Mouse (Mus musculus) midbrain, embryonic 10.5 days (tissue): ENCODE results near the gene Srgap1. TPM values are rescaled to one million over a fixed set of nuclear protein-coding genes. Genes with fewer than 3 reads are reported as not detected.

Source experiments
- DNase-seq: peaks from one replicate; pipeline ENCODE4 v3.0.0-alpha.2; 2017; ENCODE audit warnings: low spot score
- H3K27ac ChIP-seq: fragments of 300-500 bp; sonication (generic); replicated peaks from 2 replicates; pipeline ENCODE4 v1.5.1; 2016; ENCODE audit warnings: mild to moderate bottlenecking
- H3K27me3 ChIP-seq: fragments of 300-500 bp; sonication (generic); 2 replicates; pipeline ENCODE4 v1.6.1; 2016; ENCODE audit warnings: low read depth, mild to moderate bottlenecking; ENCODE audit not compliant: poor library complexity, severe bottlenecking
- H3K36me3 ChIP-seq: fragments of 300-500 bp; sonication (generic); 2 replicates; pipeline ENCODE4 v1.6.1; 2016; ENCODE audit warnings: mild to moderate bottlenecking, moderate library complexity
- H3K4me1 ChIP-seq: fragments of 300-500 bp; sonication (generic); 2 replicates; pipeline ENCODE4 v1.6.1; 2016
- H3K4me3 ChIP-seq: fragments of 300-500 bp; sonication (generic); 2 replicates; pipeline ENCODE4 v1.5.1; 2016; ENCODE audit warnings: mild to moderate bottlenecking, moderate library complexity
- H3K9me3 ChIP-seq: fragments of 300-500 bp; sonication (generic); replicated peaks from 2 replicates; pipeline ENCODE4 v1.6.1; 2016; ENCODE audit warnings: mild to moderate bottlenecking
- WGBS: fragments of 180-500 bp; shearing (Covaris S2); methylation state at CpG from one replicate; pipeline ENCODE4 v1.1.7; 2016; 5-methylcytosine and 5-hydroxymethylcytosine counted together
- polyA plus RNA-seq: library from polyadenylated mRNA; unstranded; fragments of >200 nt; fragmentation: Nextera tagmentation; extraction: Ambion mirVana; gene quantifications from 2 replicates; pipeline ENCODE4 v1.2.1, GENCODE M21; 2016

Gene Srgap1
- polyA plus RNA-seq, 1 experiment from 2014 or later = 11.5 TPM

GRCm38 (mm10) chr10:121984887-121985286, 62.2 kb downstream of the Srgap1 start:
- 0 out of 2 replicates have a peak, but pooled peaks cover 3% of the 10 kb centered on the region for H3K36me3 ChIP-seq
- 97% methylated on average over 10 of the region's 10 CpGs for WGBS
- H3K27ac ChIP-seq = no peak overlapping the region
- H3K27me3 ChIP-seq = no peaks in the 10 kb centered on the region
- peaks cover 9% of the 10 kb centered on the region for H3K4me1 ChIP-seq
- DNase-seq = no peak
- no peak overlapping the region for H3K4me3 ChIP-seq
- 0 out of 2 replicates have a peak, but pooled peaks cover 3% of the 10 kb centered on the region for H3K9me3 ChIP-seq

GRCm38 (mm10) chr10:121983993-121984610, 63.0 kb downstream of the Srgap1 start:
- no peaks in the 10 kb centered on the region for H3K27me3 ChIP-seq
- 0 out of 2 replicates have a peak, but pooled peaks cover 3% of the 10 kb centered on the region for H3K36me3 ChIP-seq
- no peak overlapping the region for H3K4me3 ChIP-seq
- H3K27ac ChIP-seq = no peak overlapping the region
- 0 out of 2 replicates have a peak, but pooled peaks cover 3% of the 10 kb centered on the region for H3K9me3 ChIP-seq
- WGBS = 80% methylated on average over 10 of the region's 10 CpGs
- peaks cover 9% of the 10 kb centered on the region for H3K4me1 ChIP-seq
- no peak for DNase-seq

GRCm38 (mm10) chr10:121975330-121975729, 71.8 kb downstream of the Srgap1 start:
- Histone ChIP-seq H3K27ac (no peak overlapping the region), H3K4me3 (no peak overlapping the region), H3K9me3 (no peaks in the 10 kb centered on the region), H3K36me3 (no peaks in the 10 kb centered on the region), H3K27me3 (no peaks in the 10 kb centered on the region), H3K4me1 (peaks cover 34% of the 10 kb centered on the region)
- DNase-seq = no peak
- 87% methylated on average over 6 of the region's 6 CpGs for WGBS

- H3K27ac ChIP-seq = no peak overlapping the region
Measured at GRCm38 (mm10) chr10:121974591-121974990, 72.5 kb downstream of the Srgap1 start.

GRCm38 (mm10) chr10:121973281-121973680, 73.8 kb downstream of the Srgap1 start:
- no peak for DNase-seq
- no peaks in the 10 kb centered on the region for H3K36me3 ChIP-seq
- no peaks in the 10 kb centered on the region for H3K9me3 ChIP-seq
- H3K4me3 ChIP-seq = no peak overlapping the region
- H3K27ac ChIP-seq = no peak overlapping the region
- H3K27me3 ChIP-seq = no peaks in the 10 kb centered on the region
- peaks cover 45% of the 10 kb centered on the region for H3K4me1 ChIP-seq
- 96% methylated on average over 7 of the region's 7 CpGs for WGBS

More at GRCm38 (mm10) chr10:121974591-121974990, 72.5 kb downstream of the Srgap1 start:
- 86% methylated on average over 4 of the region's 4 CpGs for WGBS
- Histone ChIP-seq H3K4me1 (peaks cover 36% of the 10 kb centered on the region), H3K27me3 (no peaks in the 10 kb centered on the region), H3K36me3 (no peaks in the 10 kb centered on the region), H3K4me3 (no peak overlapping the region), H3K9me3 (no peaks in the 10 kb centered on the region)
- DNase-seq = no peak

- Histone ChIP-seq H3K27ac (0 out of 2 replicates have a peak overlapping the region, but pooled peaks have one; percentile 20), H3K9me3 (no peaks in the 10 kb centered on the region), H3K27me3 (no peaks in the 10 kb centered on the region), H3K4me3 (no peak overlapping the region), H3K4me1 (peaks cover 51% of the 10 kb centered on the region), H3K36me3 (no peaks in the 10 kb centered on the region)
- WGBS = 85% methylated on average over 10 of the region's 10 CpGs
- DNase-seq = no peak
Measured at GRCm38 (mm10) chr10:121972249-121972892, 74.7 kb downstream of the Srgap1 start.

GRCm38 (mm10) chr10:121971658-121972057, 75.5 kb downstream of the Srgap1 start:
- H3K36me3 ChIP-seq = no peaks in the 10 kb centered on the region
- H3K4me1 ChIP-seq = peaks cover 51% of the 10 kb centered on the region
- H3K9me3 ChIP-seq = no peaks in the 10 kb centered on the region
- H3K27ac ChIP-seq = no peak overlapping the region; the same call in 1 of the 2 replicates
- 70% methylated on average over 8 of the region's 8 CpGs for WGBS
- H3K27me3 ChIP-seq = no peaks in the 10 kb centered on the region
- no peak overlapping the region for H3K4me3 ChIP-seq
- DNase-seq = no peak

GRCm38 (mm10) chr10:121970912-121971311, 76.2 kb downstream of the Srgap1 start:
- Histone ChIP-seq H3K9me3 (no peaks in the 10 kb centered on the region), H3K27ac (no peak overlapping the region), H3K4me1 (peaks cover 51% of the 10 kb centered on the region), H3K4me3 (no peak overlapping the region), H3K36me3 (no peaks in the 10 kb centered on the region), H3K27me3 (no peaks in the 10 kb centered on the region)
- WGBS = 76% methylated on average over 6 of the region's 6 CpGs
- DNase-seq = no peak

GRCm38 (mm10) chr10:121964114-121964513, 83.0 kb downstream of the Srgap1 start:
- peaks cover 14% of the 10 kb centered on the region for H3K4me1 ChIP-seq
- no peak for DNase-seq
- no peak overlapping the region for H3K4me3 ChIP-seq
- no peaks in the 10 kb centered on the region for H3K9me3 ChIP-seq
- H3K27me3 ChIP-seq = no peaks in the 10 kb centered on the region
- 90% methylated on average over 10 of the region's 10 CpGs for WGBS
- H3K27ac ChIP-seq = no peak overlapping the region
- H3K36me3 ChIP-seq = no peaks in the 10 kb centered on the region

GRCm38 (mm10) chr10:121962053-121962452, 85.1 kb downstream of the Srgap1 start:
- H3K4me3 ChIP-seq = no peak overlapping the region
- 85% methylated on average over 4 of the region's 4 CpGs for WGBS
- H3K27ac ChIP-seq = no peak overlapping the region
- H3K9me3 ChIP-seq = no peaks in the 10 kb centered on the region
- H3K27me3 ChIP-seq = no peaks in the 10 kb centered on the region
- DNase-seq = no peak
- peaks cover 4% of the 10 kb centered on the region; the same call in 1 of the 2 replicates for H3K4me1 ChIP-seq
- H3K36me3 ChIP-seq = no peaks in the 10 kb centered on the region

GRCm38 (mm10) chr10:121961121-121961893, 85.8 kb downstream of the Srgap1 start:
- H3K27ac ChIP-seq = no peak overlapping the region
- H3K4me3 ChIP-seq = no peak overlapping the region
- no peaks in the 10 kb centered on the region for H3K27me3 ChIP-seq
- H3K4me1 ChIP-seq = peaks cover 11% of the 10 kb centered on the region
- H3K36me3 ChIP-seq = no peaks in the 10 kb centered on the region
- DNase-seq = no peak
- 77% methylated on average over 11 of the region's 11 CpGs for WGBS
- no peaks in the 10 kb centered on the region for H3K9me3 ChIP-seq

- H3K4me1 ChIP-seq = peaks cover 14% of the 10 kb centered on the region
- H3K4me3 ChIP-seq = no peak overlapping the region
- WGBS = 91% methylated on average over 8 of the region's 8 CpGs
- H3K9me3 ChIP-seq = no peaks in the 10 kb centered on the region
- DNase-seq = no peak
- no peaks in the 10 kb centered on the region for H3K36me3 ChIP-seq
- no peak overlapping the region for H3K27ac ChIP-seq
- no peaks in the 10 kb centered on the region for H3K27me3 ChIP-seq
Measured at GRCm38 (mm10) chr10:121958741-121959140, 88.4 kb downstream of the Srgap1 start.
